Mouse (Mus musculus): Measurements from ENCODE around the gene Atad2b. TPM values are rescaled to one million over a fixed set of nuclear protein-coding genes. Genes with fewer than 3 reads are reported as not detected.
A peak's percentile ranks its signal among the peaks of the same experiment; 100 is the strongest.

Atad2b gene
- total and polyA plus RNA-seq, 3 experiments = 28.5 to 123 (median 54.5) TPM

DNA sequence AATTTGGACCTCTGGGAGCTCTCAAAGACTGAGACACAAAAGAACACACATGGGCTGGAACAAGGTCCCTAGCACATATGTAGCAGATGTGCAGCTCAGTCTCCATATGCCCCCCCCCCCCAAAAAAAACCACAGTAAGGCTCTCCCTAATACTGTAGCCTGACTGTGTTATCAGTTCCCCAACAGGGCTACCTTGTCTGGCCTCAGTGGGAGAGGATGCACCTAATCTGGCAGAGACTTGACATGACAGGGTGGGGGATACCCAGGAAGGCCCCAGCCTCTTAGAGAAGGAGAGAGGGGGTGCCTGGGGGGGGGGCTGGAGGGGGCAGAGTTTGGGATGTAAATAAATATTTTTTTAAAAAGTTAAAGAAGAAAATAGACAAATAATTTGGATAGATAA is 28.4 kb upstream of the Atad2b start:
- ATAC-seq (ENCODE audit: extremely low read depth, insufficient number of reproducible peaks, low FRiP score, poor library complexity, severe bottlenecking) (no peak), DNase-seq (ENCODE audit: low spot score) (no peak)
- H3K4me3 ChIP-seq (ENCODE audit: low read depth, low read length) = no peak overlapping the region
- peaks cover 86% of the 10 kb centered on the region for H3K36me3 ChIP-seq (replicated peaks)
- no peaks in the 10 kb centered on the region for H3K9me3 ChIP-seq (replicated peaks)
- TF ChIP-seq TAL1 (conservative IDR thresholded peaks at IDR 0.05; ENCODE audit: low read depth, low read length) = no peak
- no peak for TF ChIP-seq GATA2 (IDR thresholded peaks at IDR 0.05; ENCODE audit: borderline replicate concordance, low read depth, low read length)
- TF ChIP-seq GATA1 (IDR thresholded peaks at IDR 0.05; ENCODE audit: borderline replicate concordance, low read length) = no peak
- no peak for TF ChIP-seq POLR2AphosphoS5 (IDR thresholded peaks at IDR 0.05; ENCODE audit: insufficient replicate concordance, low read depth, low read length)
- no peak for TF ChIP-seq CTCF (IDR thresholded peaks at IDR 0.05; ENCODE audit: low read depth, low read length)
- H3K4me1 ChIP-seq (ENCODE audit: insufficient read depth, low read depth, low read length) = peaks cover 4% of the 10 kb centered on the region; the same call in 1 of the 2 replicates
- no peaks in the 10 kb centered on the region for H3K27me3 ChIP-seq (ENCODE audit: insufficient read depth, low read length)

DNA sequence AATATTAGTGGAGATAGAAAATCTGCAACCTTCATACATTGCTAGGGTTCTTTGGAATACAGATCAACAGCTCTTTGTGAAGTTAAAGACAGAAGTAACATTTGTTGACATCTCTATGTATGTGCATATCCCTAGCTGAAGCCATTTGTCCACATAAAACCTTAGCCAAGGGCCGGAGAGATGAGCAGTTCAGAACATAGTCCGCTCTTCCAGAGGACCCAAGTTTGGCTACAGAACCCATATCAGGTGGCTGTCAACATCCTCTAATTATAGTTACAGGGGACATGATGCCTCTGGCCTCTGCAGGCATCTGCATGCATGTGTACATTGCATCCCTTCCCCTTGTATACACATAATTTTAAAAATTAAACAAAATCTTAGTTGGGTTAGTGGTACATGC is 27.9 kb upstream of the Atad2b start:
- Histone ChIP-seq H3K9me3 (replicated peaks) (no peaks in the 10 kb centered on the region), H3K4me1 (ENCODE audit: insufficient read depth, low read depth, low read length) (peaks cover 4% of the 10 kb centered on the region; the same call in 1 of the 2 replicates), H3K4me3 (ENCODE audit: low read depth, low read length) (no peak overlapping the region), H3K27me3 (ENCODE audit: insufficient read depth, low read length) (no peaks in the 10 kb centered on the region), H3K36me3 (replicated peaks) (peaks cover 85% of the 10 kb centered on the region)
- TF ChIP-seq CTCF (IDR thresholded peaks at IDR 0.05; ENCODE audit: low read depth, low read length) = no peak
- TF ChIP-seq TAL1 (conservative IDR thresholded peaks at IDR 0.05; ENCODE audit: low read depth, low read length) = no peak
- TF ChIP-seq GATA2 (IDR thresholded peaks at IDR 0.05; ENCODE audit: borderline replicate concordance, low read depth, low read length) = no peak
- no peak for TF ChIP-seq POLR2AphosphoS5 (IDR thresholded peaks at IDR 0.05; ENCODE audit: insufficient replicate concordance, low read depth, low read length)
- no peak for TF ChIP-seq GATA1 (IDR thresholded peaks at IDR 0.05; ENCODE audit: borderline replicate concordance, low read length)
- DNase-seq (ENCODE audit: low spot score) (no peak), ATAC-seq (ENCODE audit: extremely low read depth, insufficient number of reproducible peaks, low FRiP score, poor library complexity, severe bottlenecking) (no peak)

DNA sequence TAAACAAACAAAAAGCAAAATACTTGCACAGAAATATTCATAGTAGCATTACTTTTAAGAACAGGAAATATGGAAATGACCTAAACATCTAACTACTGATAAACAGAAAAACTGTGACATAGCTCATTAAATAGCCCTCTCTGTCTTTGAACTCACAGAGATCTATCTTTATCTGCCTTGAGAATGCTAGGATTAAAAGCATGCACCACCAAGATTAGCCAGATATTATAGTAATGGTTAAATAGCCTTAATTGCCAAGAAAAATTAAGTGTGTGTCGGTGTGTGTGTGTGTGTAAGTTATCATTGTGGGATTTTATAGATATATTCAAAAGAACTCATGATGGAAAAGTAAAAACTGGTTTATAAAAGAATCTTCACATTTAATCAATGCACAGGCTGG is 27.3 kb upstream of the Atad2b start:
- no peaks in the 10 kb centered on the region for H3K9me3 ChIP-seq (replicated peaks)
- H3K27me3 ChIP-seq (ENCODE audit: insufficient read depth, low read length) = no peaks in the 10 kb centered on the region
- H3K4me3 ChIP-seq (ENCODE audit: low read depth, low read length) = no peak overlapping the region
- no peak for DNase-seq (ENCODE audit: low spot score)
- no peak for TF ChIP-seq GATA1 (IDR thresholded peaks at IDR 0.05; ENCODE audit: borderline replicate concordance, low read length)
- H3K4me1 ChIP-seq (ENCODE audit: insufficient read depth, low read depth, low read length) = peaks cover 4% of the 10 kb centered on the region; the same call in 1 of the 2 replicates
- ATAC-seq (ENCODE audit: extremely low read depth, insufficient number of reproducible peaks, low FRiP score, poor library complexity, severe bottlenecking) = no peak
- H3K36me3 ChIP-seq (replicated peaks) = peaks cover 81% of the 10 kb centered on the region

DNA sequence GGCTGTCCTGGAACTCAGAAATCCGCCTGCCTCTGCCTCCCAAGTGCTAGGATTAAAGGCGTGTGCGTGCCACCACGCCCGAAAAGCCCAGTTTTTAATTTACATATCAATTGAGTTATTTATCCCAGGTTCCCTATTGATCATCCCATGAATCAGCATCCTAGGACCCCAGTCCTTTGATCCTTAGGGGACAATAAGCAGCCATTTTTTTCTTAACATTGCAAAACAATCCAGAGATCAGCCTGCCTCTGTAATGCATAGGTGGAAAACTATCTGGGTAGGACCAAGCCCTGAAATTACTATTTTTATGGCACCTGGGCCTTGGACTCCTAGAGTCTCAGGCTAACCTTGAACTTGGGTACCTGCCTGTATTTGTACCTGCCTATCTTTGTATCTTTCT is 19.1 kb upstream of the Atad2b start:
- H3K4me1 ChIP-seq (ENCODE audit: insufficient read depth, low read depth, low read length) = peaks cover 8% of the 10 kb centered on the region; the same call in 1 of the 2 replicates
- no peak for TF ChIP-seq CTCF (IDR thresholded peaks at IDR 0.05; ENCODE audit: low read depth, low read length)
- peaks cover 59% of the 10 kb centered on the region for H3K36me3 ChIP-seq (replicated peaks)
- H3K4me3 ChIP-seq (ENCODE audit: low read depth, low read length) = no peak overlapping the region
- no peak for ATAC-seq (ENCODE audit: extremely low read depth, insufficient number of reproducible peaks, low FRiP score, poor library complexity, severe bottlenecking)
- no peaks in the 10 kb centered on the region for H3K27me3 ChIP-seq (ENCODE audit: insufficient read depth, low read length)
- no peak for DNase-seq (ENCODE audit: low spot score)
- H3K9me3 ChIP-seq (replicated peaks) = no peaks in the 10 kb centered on the region

DNA sequence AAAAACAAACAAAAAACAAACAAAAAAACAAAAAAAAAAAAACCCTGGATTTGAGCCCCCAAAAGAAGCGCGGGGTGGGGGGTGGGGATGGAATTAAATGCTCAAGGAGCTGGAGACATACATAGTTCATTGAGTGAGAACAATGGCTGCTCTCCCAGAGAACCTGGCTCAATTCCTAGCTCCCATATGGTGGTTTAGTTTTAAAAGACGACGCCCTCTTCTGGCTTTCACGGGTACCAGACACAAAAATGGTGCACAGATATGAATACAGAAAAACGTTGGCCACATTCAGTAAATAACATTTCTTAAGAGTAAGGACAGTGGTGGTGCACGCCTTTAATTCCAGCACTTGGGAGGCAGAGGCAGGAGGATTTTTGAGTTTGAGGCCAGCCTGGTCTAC is 11.2 kb upstream of the Atad2b start:
- no peak for DNase-seq (ENCODE audit: low spot score)
- ATAC-seq (ENCODE audit: extremely low read depth, insufficient number of reproducible peaks, low FRiP score, poor library complexity, severe bottlenecking) = no peak
- TF ChIP-seq POLR2AphosphoS5 (IDR thresholded peaks at IDR 0.05; ENCODE audit: insufficient replicate concordance, low read depth, low read length) (no peak), GATA2 (IDR thresholded peaks at IDR 0.05; ENCODE audit: borderline replicate concordance, low read depth, low read length) (no peak), CTCF (IDR thresholded peaks at IDR 0.05; ENCODE audit: low read depth, low read length) (no peak), TAL1 (conservative IDR thresholded peaks at IDR 0.05; ENCODE audit: low read depth, low read length) (no peak), GATA1 (IDR thresholded peaks at IDR 0.05; ENCODE audit: borderline replicate concordance, low read length) (no peak)
- no peaks in the 10 kb centered on the region for H3K27me3 ChIP-seq (ENCODE audit: insufficient read depth, low read length)
- peak overlapping the region; percentile 86; the same call in 1 of the 2 replicates for H3K4me3 ChIP-seq (ENCODE audit: low read depth, low read length)
- H3K4me1 ChIP-seq (ENCODE audit: insufficient read depth, low read depth, low read length) = peaks cover 30% of the 10 kb centered on the region
- peaks cover 38% of the 10 kb centered on the region for H3K36me3 ChIP-seq (replicated peaks)
- no peaks in the 10 kb centered on the region for H3K9me3 ChIP-seq (replicated peaks)

DNA sequence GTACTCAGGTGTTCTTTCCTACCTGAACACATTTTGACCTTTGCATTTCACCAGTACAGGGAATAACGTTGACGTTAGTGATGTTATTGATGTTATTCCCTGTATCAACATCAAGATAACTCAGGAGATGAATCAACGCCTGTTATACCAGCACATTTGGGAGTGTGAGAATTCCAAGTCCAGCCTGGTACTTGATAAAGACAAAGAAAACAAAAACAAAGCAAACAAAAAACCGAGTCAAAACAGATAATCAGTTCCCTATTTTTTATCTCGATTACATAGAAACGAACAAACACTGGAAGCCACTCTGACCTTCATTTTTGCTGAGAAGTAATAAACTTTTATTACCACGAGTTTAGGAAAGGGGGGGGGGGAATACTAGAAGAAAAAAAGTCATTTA is 10.7 kb upstream of the Atad2b start:
- no peak for ATAC-seq (ENCODE audit: extremely low read depth, insufficient number of reproducible peaks, low FRiP score, poor library complexity, severe bottlenecking)
- no peak for TF ChIP-seq TAL1 (conservative IDR thresholded peaks at IDR 0.05; ENCODE audit: low read depth, low read length)
- no peak for TF ChIP-seq CTCF (IDR thresholded peaks at IDR 0.05; ENCODE audit: low read depth, low read length)
- no peak for TF ChIP-seq GATA2 (IDR thresholded peaks at IDR 0.05; ENCODE audit: borderline replicate concordance, low read depth, low read length)
- no peak for TF ChIP-seq GATA1 (IDR thresholded peaks at IDR 0.05; ENCODE audit: borderline replicate concordance, low read length)
- TF ChIP-seq POLR2AphosphoS5 (IDR thresholded peaks at IDR 0.05; ENCODE audit: insufficient replicate concordance, low read depth, low read length) = no peak
- H3K4me3 ChIP-seq (ENCODE audit: low read depth, low read length) = peak overlapping the region; percentile 86
- H3K36me3 ChIP-seq (replicated peaks) = peaks cover 34% of the 10 kb centered on the region
- H3K27me3 ChIP-seq (ENCODE audit: insufficient read depth, low read length) = no peaks in the 10 kb centered on the region
- no peaks in the 10 kb centered on the region for H3K9me3 ChIP-seq (replicated peaks)
- H3K4me1 ChIP-seq (ENCODE audit: insufficient read depth, low read depth, low read length) = peaks cover 30% of the 10 kb centered on the region
- no peak for DNase-seq (ENCODE audit: low spot score)

Measured in G1E (cell line).